Mouse (Mus musculus) C2C12 (cell line): ENCODE data around the gene Phf20.

Experiments used
- CEBPB ChIP-seq: IDR thresholded peaks from one replicate; pipeline ENCODE4 v1.6.1; 2011; ENCODE audit warnings: low read depth, mild to moderate bottlenecking, control low read depth, moderate library complexity
- CTCF ChIP-seq: IDR thresholded peaks from one replicate; pipeline ENCODE4 v1.5.1; 2011; ENCODE audit not compliant: control insufficient read depth, insufficient read depth, insufficient read length
- FOSL1 ChIP-seq: IDR thresholded peaks from one replicate; pipeline ENCODE4 v1.8.0; 2011; ENCODE audit warnings: mild to moderate bottlenecking, low read length; ENCODE audit not compliant: poor library complexity, insufficient read depth, severe bottlenecking
- MAX ChIP-seq: IDR thresholded peaks from one replicate; pipeline ENCODE4 v1.6.1; 2011; ENCODE audit warnings: mild to moderate bottlenecking, control low read depth
- MYOD1 ChIP-seq: IDR thresholded peaks from one replicate; pipeline ENCODE4 v1.6.1; 2011; ENCODE audit warnings: low read depth; ENCODE audit not compliant: control insufficient read depth, insufficient read length
- USF1 ChIP-seq: IDR thresholded peaks from one replicate; pipeline ENCODE4 v1.6.1; 2011; ENCODE audit warnings: low read depth, mild to moderate bottlenecking, control low read depth, moderate library complexity

GRCm38 (mm10) chr2:156251291-156251690, 55.0 kb downstream of the Phf20 start:
- no peak for TF ChIP-seq USF1
- no peak for TF ChIP-seq CTCF
- no peak for TF ChIP-seq FOSL1
- TF ChIP-seq MAX, result no peak
- no peak for TF ChIP-seq CEBPB
- no peak for TF ChIP-seq MYOD1
